Mouse (Mus musculus) urinary bladder, postnatal 0 days (tissue): ENCODE results near the gene Olfr576. TPM values are rescaled to one million over a fixed set of nuclear protein-coding genes. Genes with fewer than 3 reads are reported as not detected.

Source experiments
- polyA plus RNA-seq: library from polyadenylated mRNA; unstranded; fragments of >200 nt; fragmentation: Nextera tagmentation; extraction: Ambion mirVana; gene quantifications from 2 replicates; pipeline ENCODE4 v1.2.1, GENCODE M21; 2015

Gene Olfr576
- not detected in 2 replicates for polyA plus RNA-seq

DNA sequence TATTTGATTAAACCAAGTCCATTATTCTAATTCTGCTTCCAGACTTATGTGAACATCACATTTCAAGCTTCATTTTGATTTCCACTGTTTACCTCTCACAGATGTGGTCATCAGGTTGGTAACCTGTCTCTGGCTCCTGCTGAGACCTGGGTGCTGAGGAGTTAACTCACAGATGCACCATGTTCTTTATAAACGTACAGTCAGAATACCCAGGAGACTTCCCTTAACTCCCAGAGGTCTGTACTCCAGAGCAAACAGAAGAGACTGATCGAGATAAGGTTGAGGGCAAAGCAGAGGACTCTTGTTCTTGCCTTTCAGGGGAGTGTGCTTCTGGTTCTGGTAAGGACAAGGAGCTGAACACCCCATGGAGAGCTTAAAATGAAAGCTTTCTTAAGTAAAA is at the start of gene Olfr576:
Gene Olfr576, plus strand, starts transcription at position 301 of the 400 bp plus-strand sequence.

DNA sequence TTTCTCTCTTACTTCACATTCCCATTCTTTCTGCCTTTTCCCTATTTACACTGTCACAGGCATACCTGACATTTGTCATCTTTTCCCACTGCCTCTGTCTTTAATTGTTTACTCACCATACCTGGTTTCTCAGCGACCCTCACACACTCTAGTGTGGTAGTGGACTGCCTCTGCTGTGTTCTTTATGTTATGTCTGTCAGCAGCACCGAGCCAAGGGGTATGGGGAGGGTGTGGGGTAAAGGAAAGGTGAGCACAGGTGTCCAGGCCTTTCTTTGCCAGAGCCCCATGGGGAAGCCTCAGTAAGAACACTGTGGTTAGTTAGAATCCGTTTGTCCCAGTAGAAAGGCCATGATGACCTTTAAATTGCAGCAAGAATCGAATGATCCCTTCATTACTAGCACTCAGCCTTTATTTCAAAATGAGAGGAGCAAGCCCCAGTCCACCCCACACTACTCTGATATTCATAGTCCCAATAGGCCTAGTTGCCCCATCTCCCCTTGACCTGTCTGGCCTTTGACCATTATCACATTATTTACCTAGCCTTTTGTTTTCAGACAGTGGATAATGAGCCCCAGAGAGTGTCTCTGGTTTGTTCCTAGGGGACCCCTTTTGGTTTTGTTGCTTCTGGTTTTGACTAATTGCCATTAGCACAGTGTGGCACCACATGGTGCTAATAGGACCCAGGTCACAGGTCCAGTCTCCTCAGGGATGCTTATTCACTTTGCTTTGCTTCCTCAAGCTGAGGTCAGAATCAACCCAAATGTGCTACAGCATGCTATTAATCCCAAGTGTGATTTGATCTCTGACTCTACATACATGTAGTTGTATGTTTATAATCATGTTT is 45.2 kb upstream of the Olfr576 start, which contains the start of gene Olfr571:
Gene Olfr571, minus strand, starts transcription at position 505 of the 844 bp plus-strand sequence.

GRCm38 (mm10) chr7:102924109-102924508 is 38.4 kb upstream of the Olfr576 start, which contains the start of gene Olfr572:
Gene Olfr572, plus strand, starts transcription at chr7:102924409.

DNA sequence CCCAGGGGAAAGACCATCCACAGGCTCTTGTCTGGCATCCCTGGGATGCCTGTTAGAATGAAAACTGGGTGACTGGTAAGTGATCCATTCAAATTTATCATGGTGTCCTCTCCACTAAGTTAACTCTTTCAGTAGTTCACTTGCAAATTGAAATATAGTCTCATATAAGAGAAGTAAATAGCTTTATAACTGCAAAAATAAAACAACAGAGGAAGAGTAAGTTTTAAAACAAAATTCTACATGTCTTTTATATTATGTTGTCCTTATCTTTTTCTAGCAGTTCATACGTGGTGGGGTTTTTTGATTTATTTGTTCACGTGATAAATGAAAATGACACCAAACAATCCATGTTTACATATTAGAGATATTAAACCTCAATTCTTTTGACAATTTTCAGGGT is 20.0 kb upstream of the Olfr576 start, which contains the start of gene Olfr573-ps1:
Gene Olfr573-ps1, minus strand, starts transcription at position 101 of the 400 bp plus-strand sequence.

DNA sequence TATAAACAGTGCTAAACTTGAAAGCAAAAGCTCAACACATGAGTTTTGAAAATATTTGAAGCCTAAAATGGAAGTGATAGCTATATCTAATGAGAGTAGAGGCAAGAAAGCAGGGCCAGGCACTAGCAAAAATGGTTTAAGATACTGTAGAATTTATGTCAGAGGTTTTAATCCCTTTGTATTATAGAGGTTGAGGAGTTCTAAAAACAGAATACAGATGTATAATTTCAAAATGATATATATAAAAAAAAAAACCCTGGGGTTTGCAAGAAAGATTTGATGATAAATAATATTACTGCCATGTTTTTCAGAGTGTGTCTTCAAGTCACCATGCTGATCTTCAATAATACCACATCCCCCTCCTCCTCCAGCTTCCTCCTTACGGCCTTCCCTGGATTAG is 14.3 kb upstream of the Olfr576 start, which contains the start of gene Olfr574:
Gene Olfr574, plus strand, starts transcription at position 301 of the 400 bp plus-strand sequence.

DNA sequence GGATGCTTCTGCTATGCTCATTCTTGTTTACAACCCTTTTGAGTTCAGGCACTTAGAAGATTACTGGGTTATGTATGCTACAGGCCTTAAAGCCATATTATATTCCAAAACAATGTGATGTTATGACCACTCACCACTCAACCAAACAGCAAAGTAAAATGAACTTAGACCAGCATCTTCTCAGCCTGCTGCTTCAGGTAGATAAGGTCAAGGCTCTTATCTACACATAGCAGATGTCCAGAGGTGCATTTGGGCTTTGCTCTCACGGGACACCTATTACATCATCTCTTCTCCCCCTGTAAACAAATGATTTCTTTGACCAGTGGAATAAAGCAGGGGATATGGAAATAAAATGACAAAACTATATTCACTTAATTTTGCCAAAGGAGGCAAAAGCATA is 3.9 kb upstream of the Olfr576 start, which contains the start of gene Olfr575:
Gene Olfr575, minus strand, starts transcription at position 183 of the 400 bp plus-strand sequence.

GRCm38 (mm10) chr7:102975843-102976242 is 13.4 kb downstream of the Olfr576 start, which contains the start of gene Olfr577:
Gene Olfr577, minus strand, starts transcription at chr7:102975943.

DNA sequence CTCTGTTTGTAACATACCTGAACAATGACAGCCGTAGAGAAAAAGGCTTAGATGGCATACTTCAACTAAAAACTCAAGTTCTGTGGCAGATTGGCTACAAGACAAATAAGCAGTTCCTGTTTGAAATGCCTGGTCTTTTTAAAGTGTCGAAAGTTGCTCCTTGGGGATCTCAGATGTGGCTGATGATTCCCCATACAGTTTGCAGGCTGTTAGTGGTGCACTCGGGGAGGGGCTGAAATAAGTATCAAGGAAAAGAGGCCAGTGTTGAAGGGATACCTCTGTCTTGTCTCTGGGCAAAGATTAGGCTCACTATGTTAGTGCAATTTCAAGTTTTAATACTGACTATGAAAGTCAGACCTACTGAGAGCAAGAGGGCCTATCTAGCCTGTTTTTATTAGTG is 26.8 kb downstream of the Olfr576 start, which contains the start of gene Olfr578:
Gene Olfr578, minus strand, starts transcription at position 101 of the 400 bp plus-strand sequence.

Other genes starting within 250 kb of the Olfr576 start
- not detected in 2 replicates for gene Olfr33, start 243.6 kb upstream of the Olfr576 start, polyA plus RNA-seq
- not detected in 2 replicates for gene Olfr559, start 235.2 kb upstream of the Olfr576 start, polyA plus RNA-seq
- gene Olfr560, start 203.3 kb upstream of the Olfr576 start, polyA plus RNA-seq: 0.11 TPM in 1 of 2 replicates, not detected in the other
- 5.3 and 6.3 TPM in 2 replicates for gene Olfr78, start 203.2 kb upstream of the Olfr576 start, polyA plus RNA-seq
- not detected in 2 replicates for gene Olfr561, start 191.4 kb upstream of the Olfr576 start, polyA plus RNA-seq
- not detected in 2 replicates for gene Olfr564, start 159.2 kb upstream of the Olfr576 start, polyA plus RNA-seq
- gene Olfr566, start 103.9 kb upstream of the Olfr576 start, polyA plus RNA-seq: not detected in 2 replicates
- not detected in 2 replicates for gene Olfr568, start 85.5 kb upstream of the Olfr576 start, polyA plus RNA-seq
- gene Olfr569, start 71.8 kb upstream of the Olfr576 start, polyA plus RNA-seq: not detected in 2 replicates
- not detected in 2 replicates for gene Olfr570, start 68.1 kb upstream of the Olfr576 start, polyA plus RNA-seq
- gene Olfr571, start 45.1 kb upstream of the Olfr576 start, polyA plus RNA-seq: not detected in 2 replicates
- not detected in 2 replicates for gene Olfr572, start 38.3 kb upstream of the Olfr576 start, polyA plus RNA-seq
- gene Olfr573-ps1, start 20.1 kb upstream of the Olfr576 start, polyA plus RNA-seq: not detected in 2 replicates
- gene Olfr574, start 14.2 kb upstream of the Olfr576 start, polyA plus RNA-seq: not detected in 2 replicates
- not detected in 2 replicates for gene Olfr575, start 3.9 kb upstream of the Olfr576 start, polyA plus RNA-seq
- not detected in 2 replicates for gene Olfr577, start 13.3 kb downstream of the Olfr576 start, polyA plus RNA-seq
- gene Olfr578, start 26.7 kb downstream of the Olfr576 start, polyA plus RNA-seq: not detected in 2 replicates
- not detected in 2 replicates for gene Olfr582, start 75.4 kb downstream of the Olfr576 start, polyA plus RNA-seq
- gene Olfr583, start 88.6 kb downstream of the Olfr576 start, polyA plus RNA-seq: not detected in 2 replicates
- not detected in 2 replicates for gene Olfr584, start 119.2 kb downstream of the Olfr576 start, polyA plus RNA-seq
- gene Olfr585, start 135.1 kb downstream of the Olfr576 start, polyA plus RNA-seq: not detected in 2 replicates
- not detected in 2 replicates for gene Olfr586, start 163.0 kb downstream of the Olfr576 start, polyA plus RNA-seq
- not detected in 2 replicates for gene Olfr588-ps1, start 178.2 kb downstream of the Olfr576 start, polyA plus RNA-seq
- not detected in 2 replicates for gene Olfr589, start 193.7 kb downstream of the Olfr576 start, polyA plus RNA-seq
- not detected in 2 replicates for gene Olfr591, start 215.7 kb downstream of the Olfr576 start, polyA plus RNA-seq
- gene Olfr592, start 222.1 kb downstream of the Olfr576 start, polyA plus RNA-seq: not detected in 2 replicates
- not detected in 2 replicates for gene Olfr593, start 249.2 kb downstream of the Olfr576 start, polyA plus RNA-seq